Mouse (Mus musculus) left cerebral cortex, adult 9 months (tissue): ENCODE measurements around the gene Dcaf11.
A peak's percentile ranks its signal among the peaks of the same experiment; 100 is the strongest.

Source experiments
- DNase-seq, 2 experiments: peaks; one replicate each; pipeline ENCODE4 v3.0.0; 2022; ENCODE audit warnings: low spot score in 2 of 2

Gene Dcaf11

GRCm38 (mm10) chr14:55559799-55560201, at the start of gene Dcaf11:
TSS of gene Dcaf11 (plus strand) at chr14:55560006.
- DNase-seq = peak; percentile 74 to 91

DNA sequence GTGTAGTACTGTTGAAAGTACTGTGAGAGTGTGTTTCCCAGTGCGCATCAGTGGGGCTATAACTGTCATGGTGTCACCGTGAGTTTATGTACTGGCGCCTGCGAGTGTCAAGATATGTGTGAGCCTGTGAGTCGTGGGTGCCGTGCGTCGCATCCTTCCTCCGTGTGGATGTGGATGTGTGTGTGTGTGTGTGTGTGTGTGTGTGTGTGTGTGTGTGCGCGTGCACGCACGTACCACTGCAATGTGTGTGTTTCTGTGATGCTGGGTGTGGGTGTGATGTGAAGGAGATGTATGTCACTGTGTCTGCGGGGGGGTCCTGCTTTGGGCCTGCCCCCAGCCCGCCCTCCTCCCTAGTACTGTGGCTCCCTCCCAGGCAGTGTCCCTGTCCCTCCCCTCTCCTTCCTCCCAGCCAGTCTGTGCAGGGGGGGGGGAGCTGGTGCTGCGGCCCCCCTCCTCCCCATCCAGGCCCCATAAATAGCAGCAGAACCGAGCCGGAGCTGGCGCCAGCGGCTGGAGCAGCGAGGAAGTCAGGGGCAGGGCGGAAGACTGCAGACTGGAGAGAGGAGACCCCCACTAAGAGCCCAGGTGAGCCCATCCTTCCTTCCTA, 49.6 kb upstream of the Dcaf11 start, which contains the start of gene Cpne6:
Gene Cpne6 (plus strand): TSS at position 321 of the 607 bp plus-strand sequence.
- DNase-seq = peak in 1 of 2 experiments; percentile 63

GRCm38 (mm10) chr14:55511037-55511436, 48.8 kb upstream of the Dcaf11 start:
- peak in 1 of 2 experiments; percentile 75 for DNase-seq

DNA sequence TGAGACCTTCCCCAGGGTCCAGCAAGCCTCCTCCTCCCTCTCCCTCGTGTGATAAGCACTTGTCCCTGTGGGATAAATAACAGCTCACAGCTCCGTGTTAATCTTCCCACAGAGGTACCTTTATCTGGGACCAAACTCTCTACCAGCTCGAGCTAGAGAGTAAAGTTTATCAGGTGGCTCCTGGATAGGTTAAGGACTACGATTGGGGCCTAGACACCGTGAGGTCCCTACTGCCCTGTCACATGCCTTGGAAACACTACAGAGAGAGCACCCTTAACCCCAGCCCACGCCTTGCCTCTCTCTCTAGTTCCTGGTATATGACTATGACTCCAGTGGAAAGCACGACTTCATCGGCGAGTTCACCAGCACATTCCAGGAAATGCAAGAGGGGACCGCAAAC, 45.9 kb upstream of the Dcaf11 start:
- no peak for DNase-seq

DNA sequence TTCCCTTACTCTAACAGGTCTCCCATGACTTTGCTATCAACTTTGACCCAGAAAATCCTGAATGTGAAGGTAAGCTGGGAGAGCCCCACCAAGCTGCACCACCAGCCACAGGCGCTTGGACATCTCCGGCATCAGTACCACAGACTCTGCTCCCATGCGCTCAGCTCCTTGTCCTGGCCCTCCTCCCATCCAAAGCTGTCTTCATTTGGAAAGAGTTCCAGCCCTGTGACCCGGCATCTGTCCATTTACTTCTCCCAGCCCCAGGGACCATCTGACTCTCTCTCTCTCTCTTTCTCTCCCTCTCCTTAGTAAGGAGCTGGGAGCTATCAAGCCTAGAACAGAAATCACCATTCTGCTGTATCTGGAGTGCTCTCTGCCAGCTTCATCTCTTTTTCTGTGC, 44.0 kb upstream of the Dcaf11 start:
- no peak for DNase-seq

- peak in 1 of 2 experiments; percentile 81 for DNase-seq
Measured at GRCm38 (mm10) chr14:55518897-55519296, 40.9 kb upstream of the Dcaf11 start.

DNA sequence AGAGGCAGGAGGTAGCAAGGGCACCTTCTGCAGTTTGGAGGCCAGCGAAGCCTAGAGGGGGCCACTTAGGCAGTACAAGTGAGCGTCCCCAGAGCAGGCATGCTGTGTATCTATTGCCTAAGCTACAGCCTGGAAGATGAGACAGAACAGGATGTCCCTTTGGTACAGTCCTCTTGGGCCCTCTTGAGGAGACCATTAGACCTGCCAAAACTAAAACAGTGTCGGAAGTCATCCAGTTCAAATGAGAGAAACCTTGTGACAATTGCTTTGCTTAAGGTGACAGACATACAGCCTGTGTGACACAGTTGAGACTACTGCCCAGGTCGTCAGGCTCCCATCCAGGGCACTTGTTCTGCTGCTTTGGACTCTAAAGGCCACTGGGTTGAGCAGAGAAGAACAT, 40.2 kb upstream of the Dcaf11 start:
- DNase-seq = no peak

GRCm38 (mm10) chr14:55520451-55521361, 39.1 kb upstream of the Dcaf11 start:
- no peak for DNase-seq

GRCm38 (mm10) chr14:55524062-55524461, 35.7 kb upstream of the Dcaf11 start:
- DNase-seq = no peak

DNA sequence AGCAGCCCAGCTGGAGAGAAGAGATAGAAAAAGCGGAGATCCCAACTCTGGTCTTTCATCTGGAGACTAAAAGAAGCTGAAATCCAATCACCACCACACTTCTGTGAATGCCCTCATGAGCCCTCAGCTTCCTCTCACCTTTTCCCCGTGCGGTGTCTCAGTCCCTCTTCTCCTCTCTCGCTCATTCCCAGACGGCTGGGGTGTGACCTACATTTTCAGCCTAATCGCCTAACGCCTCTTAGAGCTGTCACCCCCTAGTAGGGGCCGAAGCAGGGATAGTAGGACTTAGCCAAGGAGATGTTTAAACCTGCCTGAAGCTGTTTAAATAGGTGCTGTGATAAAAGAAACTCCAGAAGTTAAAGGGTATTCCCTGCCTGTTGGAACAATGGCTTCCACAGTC, 35.0 kb upstream of the Dcaf11 start, which contains the start of gene Nrl:
Gene Nrl (minus strand): TSS at position 197 of the 400 bp plus-strand sequence.
- no peak for DNase-seq

- no peak for DNase-seq
Measured at GRCm38 (mm10) chr14:55526674-55527073, 33.1 kb upstream of the Dcaf11 start.

- DNase-seq = no peak
Measured at GRCm38 (mm10) chr14:55527940-55528339, 31.9 kb upstream of the Dcaf11 start.

DNA sequence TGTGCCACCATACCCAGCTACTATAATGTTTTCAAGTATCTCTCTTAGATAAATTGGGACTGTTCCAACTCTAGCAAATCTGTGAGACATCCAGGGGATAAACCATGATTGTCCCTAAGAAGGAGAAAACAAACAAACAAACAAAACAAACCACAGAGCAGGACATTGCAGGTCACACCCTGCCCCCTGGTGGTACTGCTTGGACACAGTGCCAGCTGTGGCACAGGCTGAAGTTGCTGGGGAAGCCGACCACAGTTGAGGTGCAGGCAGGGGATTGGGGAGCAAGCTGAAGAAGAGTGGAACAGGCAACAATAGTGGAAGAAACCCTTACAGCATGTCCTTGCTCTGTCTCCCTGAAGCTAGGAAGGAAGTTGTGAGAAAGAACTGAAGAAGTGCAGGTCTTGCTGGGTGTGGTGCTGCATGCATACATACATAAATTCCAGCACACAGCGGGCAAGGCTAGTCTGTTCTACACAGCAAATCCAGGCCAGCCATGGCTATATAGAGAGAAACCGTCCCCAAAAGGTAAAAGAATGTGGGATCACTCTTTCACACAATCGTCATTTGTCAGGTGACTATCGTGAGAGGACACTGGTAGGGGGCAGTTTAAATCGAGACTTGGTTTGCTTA, 23.6 kb upstream of the Dcaf11 start:
- peak in 1 of 2 experiments; percentile 40 for DNase-seq

DNA sequence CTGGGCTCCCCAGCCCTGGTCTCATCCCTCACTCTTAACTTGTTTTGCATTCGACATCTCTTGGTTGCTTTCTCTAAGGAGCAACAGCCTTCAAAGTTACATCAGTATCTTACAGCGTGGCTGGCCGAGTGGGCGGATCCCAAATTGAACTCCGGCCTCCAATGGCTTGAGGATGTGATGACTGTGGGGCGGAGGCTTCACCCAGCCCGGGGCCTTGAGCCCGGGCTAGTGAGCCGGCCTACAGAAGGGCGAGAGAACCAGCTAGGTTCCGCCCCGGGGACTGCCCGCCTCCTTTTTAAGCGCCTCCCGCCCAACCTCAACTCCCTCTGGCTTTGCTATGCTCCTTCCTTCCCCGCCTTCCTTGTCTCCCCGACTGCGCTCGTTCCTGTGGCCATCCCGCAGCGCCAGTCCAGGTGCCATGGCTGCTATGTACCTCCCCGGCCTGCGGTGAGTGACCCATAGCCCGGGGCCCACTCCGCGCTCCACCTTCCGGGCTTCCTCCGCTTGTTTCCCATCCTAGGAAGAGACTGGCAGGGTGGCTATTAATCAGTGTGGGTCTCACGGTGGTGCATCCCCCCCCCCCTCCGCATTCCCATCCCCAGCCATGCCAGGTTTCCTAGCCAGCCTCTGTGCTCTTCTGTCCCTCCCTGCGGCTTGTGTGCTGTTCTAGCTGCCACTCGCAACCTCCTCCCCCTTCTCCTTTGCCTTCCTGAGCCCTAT, 19.6 kb upstream of the Dcaf11 start, which contains the start of gene Pck2:
Gene Pck2 (plus strand): TSS at position 200 of the 720 bp plus-strand sequence.
- DNase-seq = peak in 1 of 2 experiments; percentile 80

- DNase-seq = peak in 1 of 2 experiments; percentile 74
Measured at GRCm38 (mm10) chr14:55540787-55541321, 19.0 kb upstream of the Dcaf11 start.

- DNase-seq = no peak
Measured at GRCm38 (mm10) chr14:55542268-55542667, 17.5 kb upstream of the Dcaf11 start.

- DNase-seq = no peak
Measured at GRCm38 (mm10) chr14:55544334-55544733, 15.5 kb upstream of the Dcaf11 start.

- no peak for DNase-seq
Measured at GRCm38 (mm10) chr14:55550191-55550590, 9.6 kb upstream of the Dcaf11 start.

DNA sequence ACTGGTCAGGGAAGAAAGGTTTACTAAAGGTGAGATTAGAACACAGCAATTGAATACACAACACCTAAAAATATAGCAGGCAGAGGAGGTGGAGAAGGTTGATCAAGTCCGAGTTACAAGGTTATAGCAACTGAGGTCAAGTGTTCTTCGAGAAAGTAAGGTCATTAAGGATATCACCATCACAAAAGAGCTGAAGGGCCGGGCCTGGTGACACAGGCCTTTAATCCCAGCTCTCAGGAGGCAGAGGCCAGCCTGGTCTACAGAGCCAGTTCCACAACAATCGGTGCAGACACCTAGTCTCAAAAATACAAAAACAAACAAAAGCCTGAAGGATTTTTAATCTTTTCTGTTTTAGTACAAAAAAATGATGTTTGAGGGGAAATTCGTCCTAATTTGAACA, 8.5 kb upstream of the Dcaf11 start:
- DNase-seq = no peak

DNA sequence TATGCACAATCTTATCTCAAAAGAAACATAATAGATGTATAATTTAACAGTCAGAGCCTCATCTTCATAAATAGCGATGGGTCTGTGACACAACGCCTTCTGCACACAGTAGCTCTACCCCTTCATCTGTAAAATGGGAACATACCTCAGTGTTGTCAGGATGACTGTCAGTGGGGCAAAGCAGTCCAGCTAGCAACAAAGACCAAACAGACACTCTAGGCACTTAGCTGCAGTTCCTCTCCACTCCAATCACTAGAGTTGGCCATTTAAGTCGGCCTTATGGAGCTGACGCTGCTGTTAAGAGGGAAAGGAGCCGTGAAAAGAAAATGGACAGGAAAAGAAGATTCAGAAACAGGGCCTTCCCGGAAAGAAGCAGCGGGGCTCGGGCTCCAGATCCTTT, 8.0 kb upstream of the Dcaf11 start:
- DNase-seq = no peak

DNA sequence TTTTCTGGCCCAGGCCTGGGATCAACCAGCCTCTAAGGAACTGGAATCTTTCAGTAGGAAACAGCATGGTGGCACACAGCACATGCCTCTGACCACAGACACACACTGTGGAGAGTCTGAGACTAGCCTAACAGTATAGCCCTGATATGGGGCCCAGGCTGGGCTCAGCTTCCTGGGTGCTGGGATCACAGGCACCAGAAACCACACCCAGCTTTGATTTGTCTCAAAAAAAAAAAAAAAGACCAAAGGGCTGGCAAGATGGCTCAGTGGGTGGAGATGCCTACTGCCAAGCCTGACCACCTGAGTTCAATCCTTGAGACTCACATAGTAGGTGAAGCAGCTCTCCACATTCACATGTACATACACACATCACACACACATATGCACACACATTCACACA, 5.2 kb upstream of the Dcaf11 start:
- DNase-seq = no peak
